Mouse (Mus musculus): Measurements from ENCODE around the gene Synj1. TPM values are rescaled to one million over a fixed set of nuclear protein-coding genes. Genes with fewer than 3 reads are reported as not detected.

Synj1 gene
- total and polyA plus RNA-seq, 2 experiments from 2014 or later, result 50.5 to 58.1 TPM

DNA sequence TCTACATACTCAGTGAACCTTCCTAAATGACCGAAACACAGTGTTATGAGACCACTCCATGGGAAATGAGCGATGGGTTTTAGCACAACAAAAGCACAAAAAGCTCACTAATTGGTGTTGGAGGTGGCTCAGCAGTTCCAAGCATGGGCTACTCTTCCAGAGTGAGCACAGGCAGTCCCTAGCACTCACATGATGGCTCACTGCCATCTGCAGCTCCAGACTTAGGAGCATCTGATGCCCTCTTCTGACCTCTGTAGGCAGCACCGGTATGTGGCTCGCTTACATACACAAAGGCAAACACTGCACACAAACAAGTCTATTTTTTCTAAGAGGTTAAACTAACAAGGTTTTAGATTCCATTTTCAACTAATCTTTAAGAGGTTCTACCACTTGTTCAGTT lies 44.9 kb downstream of the Synj1 start:
- Histone ChIP-seq H3K27me3 (ENCODE audit: insufficient read depth, low read length) (no peaks in the 10 kb centered on the region), H3K9ac (replicated peaks; ENCODE audit: low read length) (no peak overlapping the region), H3K4me3 (ENCODE audit: low read length) (no peak overlapping the region), H3K4me1 (ENCODE audit: insufficient read depth, low read length) (no peaks in the 10 kb centered on the region), H3K9me3 (ENCODE audit: low read length) (no peaks in the 10 kb centered on the region), H3K27ac (no peak overlapping the region), H3K36me3 (ENCODE audit: insufficient read depth, low read length) (peaks cover 44% of the 10 kb centered on the region), H3K4me2 (ENCODE audit: low read depth, low read length) (no peak overlapping the region)
- DNase-seq (ENCODE audit: low spot score) (no peak), ATAC-seq (no peak)
- no peak for TF ChIP-seq CTCF (IDR thresholded peaks at IDR 0.05; ENCODE audit: low read depth)
- WGBS, result 85% methylated on average over 4 of the region's 4 CpGs

GRCm38 (mm10) chr16:90964302-90964701 lies 46.8 kb downstream of the Synj1 start:
- 94% methylated on average over 10 of the region's 10 CpGs for WGBS
- Histone ChIP-seq H3K4me3 (ENCODE audit: low read length) (no peak overlapping the region), H3K27me3 (ENCODE audit: insufficient read depth, low read length) (no peaks in the 10 kb centered on the region), H3K27ac (no peak overlapping the region), H3K9me3 (ENCODE audit: low read length) (no peaks in the 10 kb centered on the region), H3K4me1 (ENCODE audit: insufficient read depth, low read length) (no peaks in the 10 kb centered on the region), H3K4me2 (ENCODE audit: low read depth, low read length) (no peak overlapping the region), H3K9ac (replicated peaks; ENCODE audit: low read length) (no peak overlapping the region), H3K36me3 (ENCODE audit: insufficient read depth, low read length) (peaks cover 40% of the 10 kb centered on the region)
- no peak for DNase-seq (ENCODE audit: low spot score)
- TF ChIP-seq CTCF (IDR thresholded peaks at IDR 0.05; ENCODE audit: low read depth), result no peak
- ATAC-seq, result no peak

DNA sequence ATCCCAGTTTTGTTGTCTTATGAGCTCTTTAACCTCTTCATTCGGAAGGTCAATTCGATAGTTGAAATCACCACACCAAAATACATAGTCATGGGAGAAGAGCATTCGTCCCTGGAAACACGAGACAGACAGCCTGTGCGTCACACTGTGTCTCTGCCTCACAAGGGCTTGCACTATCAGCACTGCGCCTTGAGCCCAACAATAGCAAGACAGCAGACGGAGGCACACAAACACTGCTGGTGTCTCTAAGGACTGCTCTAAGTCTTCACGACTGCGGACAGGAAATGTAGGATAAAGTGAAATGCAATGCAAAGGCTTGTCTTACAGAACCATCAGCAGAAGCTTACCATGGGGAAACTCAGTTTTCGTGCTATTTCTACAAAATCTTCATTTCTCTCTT lies 47.2 kb downstream of the Synj1 start:
- no peak for TF ChIP-seq CTCF (IDR thresholded peaks at IDR 0.05; ENCODE audit: low read depth)
- WGBS, result 90% methylated on average over 10 of the region's 10 CpGs
- ATAC-seq, result no peak

GRCm38 (mm10) chr16:90963231-90963630 lies 47.9 kb downstream of the Synj1 start:
- DNase-seq (ENCODE audit: low spot score), result no peak
- WGBS, result 98% methylated on average over 4 of the region's 4 CpGs
- H3K27me3 ChIP-seq (ENCODE audit: insufficient read depth, low read length), result no peaks in the 10 kb centered on the region
- no peak overlapping the region for H3K9ac ChIP-seq (replicated peaks; ENCODE audit: low read length)
- H3K4me1 ChIP-seq (ENCODE audit: insufficient read depth, low read length), result no peaks in the 10 kb centered on the region
- no peak overlapping the region for H3K27ac ChIP-seq
- H3K36me3 ChIP-seq (ENCODE audit: insufficient read depth, low read length), result peaks cover 34% of the 10 kb centered on the region
- H3K9me3 ChIP-seq (ENCODE audit: low read length), result no peaks in the 10 kb centered on the region
- no peak for TF ChIP-seq CTCF (IDR thresholded peaks at IDR 0.05; ENCODE audit: low read depth)
- ATAC-seq, result no peak
- H3K4me2 ChIP-seq (ENCODE audit: low read depth, low read length), result no peak overlapping the region
- no peak overlapping the region for H3K4me3 ChIP-seq (ENCODE audit: low read length)

More for the DNA sequence above, 47.2 kb downstream of the Synj1 start:
- Histone ChIP-seq H3K4me1 (ENCODE audit: insufficient read depth, low read length) (no peaks in the 10 kb centered on the region), H3K4me3 (ENCODE audit: low read length) (no peak overlapping the region), H3K27me3 (ENCODE audit: insufficient read depth, low read length) (no peaks in the 10 kb centered on the region), H3K27ac (no peak overlapping the region), H3K9ac (replicated peaks; ENCODE audit: low read length) (no peak overlapping the region), H3K9me3 (ENCODE audit: low read length) (no peaks in the 10 kb centered on the region), H3K4me2 (ENCODE audit: low read depth, low read length) (no peak overlapping the region), H3K36me3 (ENCODE audit: insufficient read depth, low read length) (peaks cover 37% of the 10 kb centered on the region)
- no peak for DNase-seq (ENCODE audit: low spot score)

DNA sequence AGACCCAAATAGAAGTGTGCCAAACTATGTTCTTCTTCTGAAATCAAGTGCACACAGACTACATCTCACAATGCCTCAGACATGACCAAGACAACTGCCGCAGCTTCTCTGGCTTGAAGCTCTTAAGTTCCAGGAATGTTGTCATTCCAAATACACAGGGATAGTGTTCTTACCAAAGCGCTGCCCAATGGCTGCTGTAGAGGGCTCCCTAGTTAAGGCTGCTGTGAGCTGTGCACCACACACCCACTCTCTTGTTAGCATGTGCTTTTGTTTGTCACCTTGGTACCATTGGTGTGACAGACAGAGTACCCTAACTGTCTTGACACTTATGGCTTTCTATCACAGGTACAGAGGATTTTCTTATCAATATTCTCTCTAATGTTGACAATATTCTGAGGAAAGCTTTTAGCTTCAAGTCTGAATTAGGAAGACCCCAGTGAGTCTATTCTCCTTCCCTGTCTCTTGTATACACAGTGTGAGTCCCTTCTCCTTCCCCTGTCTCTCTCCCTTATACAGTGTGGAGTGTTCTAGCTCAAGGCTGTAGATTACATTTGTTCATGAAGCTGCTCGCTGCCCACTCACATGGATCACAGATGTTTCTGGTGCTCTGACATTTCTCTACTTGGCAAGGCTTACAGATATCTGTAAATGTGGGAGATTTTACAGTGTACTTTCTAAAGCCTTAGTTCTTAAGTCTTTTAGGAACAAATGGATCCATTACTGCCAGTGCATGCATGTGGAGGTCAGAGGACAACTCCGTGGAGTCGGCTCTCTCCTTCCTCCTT lies 52.6 kb downstream of the Synj1 start:
- 84% methylated on average over 5 of the region's 5 CpGs for WGBS
- Histone ChIP-seq H3K9me3 (ENCODE audit: low read length) (no peaks in the 10 kb centered on the region), H3K36me3 (ENCODE audit: insufficient read depth, low read length) (peaks cover 36% of the 10 kb centered on the region), H3K4me1 (ENCODE audit: insufficient read depth, low read length) (no peaks in the 10 kb centered on the region), H3K9ac (replicated peaks; ENCODE audit: low read length) (no peak overlapping the region), H3K4me2 (ENCODE audit: low read depth, low read length) (no peak overlapping the region), H3K27ac (no peak overlapping the region), H3K27me3 (ENCODE audit: insufficient read depth, low read length) (no peaks in the 10 kb centered on the region), H3K4me3 (ENCODE audit: low read length) (no peak overlapping the region)
- no peak for ATAC-seq
- no peak for DNase-seq (ENCODE audit: low spot score)
- TF ChIP-seq CTCF (IDR thresholded peaks at IDR 0.05; ENCODE audit: low read depth), result no peak

DNA sequence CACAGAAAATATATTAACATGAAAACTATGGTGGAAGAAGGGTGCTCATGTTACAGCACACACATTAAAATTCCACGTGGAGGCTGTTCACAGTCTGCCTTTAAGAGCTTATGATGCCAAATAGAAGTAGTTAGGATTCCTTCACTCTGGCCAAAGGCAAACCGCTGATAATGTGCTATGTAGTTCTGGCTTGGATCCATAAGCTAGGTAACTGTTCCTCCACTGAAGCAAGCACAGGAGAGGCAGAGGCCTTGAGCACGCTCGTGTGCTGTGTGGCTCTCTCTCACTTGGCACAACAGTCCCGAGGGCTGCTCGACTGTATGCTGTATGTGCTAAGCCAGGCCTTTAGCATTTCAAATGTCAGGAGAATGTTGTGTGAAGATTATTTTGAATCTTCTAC lies 55.6 kb downstream of the Synj1 start:
- no peak for ATAC-seq

DNA sequence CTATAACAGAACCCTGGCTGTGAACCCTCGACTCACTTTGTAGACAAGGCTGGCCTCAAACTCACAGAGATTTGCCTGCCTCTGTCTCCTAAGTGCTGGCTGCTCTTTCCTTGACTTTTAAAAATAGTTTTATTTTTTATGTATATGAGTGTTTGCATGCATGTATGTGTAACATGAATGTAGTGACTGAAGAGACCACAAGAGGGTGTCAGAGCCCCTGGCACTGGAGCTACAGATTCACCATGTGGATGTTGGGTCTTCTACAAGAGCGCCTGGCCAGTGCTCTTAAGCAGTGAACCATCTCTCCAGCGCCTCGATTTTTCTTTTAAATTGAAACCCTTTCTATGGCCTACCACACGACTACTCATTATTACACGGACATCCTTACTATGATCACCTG lies 57.3 kb downstream of the Synj1 start:
- DNase-seq (ENCODE audit: low spot score), result peak; percentile 18
- no peak for ATAC-seq
- H3K27me3 ChIP-seq (ENCODE audit: insufficient read depth, low read length), result no peaks in the 10 kb centered on the region
- no peaks in the 10 kb centered on the region for H3K9me3 ChIP-seq (ENCODE audit: low read length)
- no peaks in the 10 kb centered on the region for H3K4me1 ChIP-seq (ENCODE audit: insufficient read depth, low read length)
- TF ChIP-seq CTCF (IDR thresholded peaks at IDR 0.05; ENCODE audit: low read depth), result peak; percentile 47
- no peak overlapping the region for H3K4me2 ChIP-seq (ENCODE audit: low read depth, low read length)
- no peak overlapping the region for H3K4me3 ChIP-seq (ENCODE audit: low read length)
- peaks cover 42% of the 10 kb centered on the region for H3K36me3 ChIP-seq (ENCODE audit: insufficient read depth, low read length)
- H3K27ac ChIP-seq, result no peak overlapping the region
- no peak overlapping the region for H3K9ac ChIP-seq (replicated peaks; ENCODE audit: low read length)
- whole genome bisulfite sequencing, result 95% methylated on average over 6 of the region's 6 CpGs

More for the DNA sequence above, 55.6 kb downstream of the Synj1 start:
- Histone ChIP-seq H3K36me3 (ENCODE audit: insufficient read depth, low read length) (peaks cover 44% of the 10 kb centered on the region), H3K4me3 (ENCODE audit: low read length) (no peak overlapping the region), H3K27ac (no peak overlapping the region), H3K4me2 (ENCODE audit: low read depth, low read length) (no peak overlapping the region), H3K4me1 (ENCODE audit: insufficient read depth, low read length) (no peaks in the 10 kb centered on the region), H3K9me3 (ENCODE audit: low read length) (no peaks in the 10 kb centered on the region), H3K9ac (replicated peaks; ENCODE audit: low read length) (no peak overlapping the region), H3K27me3 (ENCODE audit: insufficient read depth, low read length) (no peaks in the 10 kb centered on the region)
- 73% methylated on average over 6 of the region's 6 CpGs for WGBS
- no peak for DNase-seq (ENCODE audit: low spot score)
- TF ChIP-seq CTCF (IDR thresholded peaks at IDR 0.05; ENCODE audit: low read depth), result no peak
